Mouse (Mus musculus) mouse trophoblast stem cell (cell line): ENCODE data around the gene Gm10722.
"Not testable (repeated sequence)": the region's sequence is repeated elsewhere in the genome, so short reads cannot be mapped to it uniquely, and the experiment has no call there.

ENCODE experiments used
- in situ Hi-C, 2 experiments: fragments of 300-500 bp; cut with MseI, MboI; formaldehyde crosslinking; loops; 2 replicates in 1 of 2; 3 replicates in 1 of 2; pipeline ENCODE4 v1.15.1; 2025

Gene Gm10722

DNA sequence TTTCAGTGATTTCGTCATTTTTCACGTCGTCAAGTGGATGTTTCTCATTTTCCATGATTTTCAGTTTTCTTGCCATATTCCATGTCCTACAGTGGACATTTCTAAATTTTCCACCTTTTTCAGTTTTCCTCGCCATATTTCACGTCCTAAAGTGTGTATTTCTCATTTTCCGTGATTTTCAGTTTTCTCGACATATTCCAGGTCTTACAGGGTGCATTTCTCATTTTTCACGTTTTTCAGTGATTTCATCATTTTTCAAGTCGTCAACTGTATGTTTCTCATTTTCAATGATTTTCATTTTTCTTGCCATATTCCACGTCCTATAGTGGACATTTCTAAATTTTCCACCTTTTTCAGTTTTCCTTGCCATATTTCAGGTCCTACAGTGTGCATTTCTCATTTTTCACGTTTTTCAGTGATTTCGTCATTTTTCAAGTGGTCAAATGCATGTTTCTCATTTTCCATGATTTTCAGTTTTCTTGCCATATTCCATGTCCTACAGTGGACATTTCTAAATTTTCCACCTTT lies at the start of gene Gm10722:
Gm10722 (plus strand) TSS at position 478 of the 528 bp plus-strand sequence.
- in situ Hi-C loops: not testable (repeated sequence)

DNA sequence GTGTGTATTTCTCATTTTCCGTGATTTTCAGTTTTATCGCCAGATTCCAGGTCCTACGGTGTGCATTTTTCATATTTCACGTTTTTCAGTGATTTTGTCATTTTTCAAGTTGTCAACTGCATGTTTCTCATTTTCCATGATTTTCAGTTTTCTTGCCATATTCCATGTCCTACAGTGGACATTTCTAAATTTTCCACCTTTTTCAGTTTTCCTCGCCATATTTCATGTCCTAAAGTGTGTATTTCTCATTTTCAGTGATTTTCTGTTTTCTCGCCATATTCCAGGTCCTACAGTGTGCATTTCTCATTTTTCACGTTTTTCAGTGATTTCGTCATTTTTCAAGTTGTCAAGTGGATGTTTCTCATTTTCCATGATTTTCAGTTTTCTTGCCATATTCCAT lies 284 bp downstream of the Gm10722 start:
- in situ Hi-C loops: not testable (repeated sequence)

DNA sequence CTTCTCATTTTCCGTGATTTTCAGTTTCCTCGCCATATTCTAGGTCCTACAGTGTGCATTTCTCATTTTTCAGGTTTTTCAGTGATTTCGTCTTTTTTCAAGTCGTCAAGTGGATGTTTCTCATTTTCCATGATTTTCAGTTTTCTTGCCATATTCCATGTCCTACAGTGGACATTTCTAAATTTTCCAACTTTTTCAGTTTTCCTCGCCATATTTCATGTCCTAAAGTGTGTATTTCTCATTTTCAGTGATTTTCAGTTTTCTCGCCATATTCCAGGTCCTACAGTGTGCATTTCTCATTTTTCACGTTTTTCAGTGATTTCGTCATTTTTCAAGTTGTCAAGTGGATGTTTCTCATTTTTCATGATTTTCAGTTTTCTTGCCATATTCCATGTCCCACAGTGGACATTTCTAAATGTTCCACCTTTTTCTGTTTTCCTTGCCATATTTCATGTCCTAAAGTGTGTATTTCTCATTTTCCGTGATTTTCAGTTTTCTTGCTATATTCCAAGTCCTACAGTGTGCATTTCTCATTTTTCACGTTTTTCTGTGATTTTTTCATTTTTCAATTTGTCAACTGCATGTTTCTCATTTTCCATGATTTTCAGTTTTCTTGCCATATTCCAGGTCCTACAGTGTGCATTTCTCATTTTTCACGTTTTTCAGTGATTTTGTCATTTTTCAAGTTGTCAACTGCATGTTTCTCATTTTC lies 1.4 kb downstream of the Gm10722 start:
- in situ Hi-C loops: not testable (repeated sequence)

DNA sequence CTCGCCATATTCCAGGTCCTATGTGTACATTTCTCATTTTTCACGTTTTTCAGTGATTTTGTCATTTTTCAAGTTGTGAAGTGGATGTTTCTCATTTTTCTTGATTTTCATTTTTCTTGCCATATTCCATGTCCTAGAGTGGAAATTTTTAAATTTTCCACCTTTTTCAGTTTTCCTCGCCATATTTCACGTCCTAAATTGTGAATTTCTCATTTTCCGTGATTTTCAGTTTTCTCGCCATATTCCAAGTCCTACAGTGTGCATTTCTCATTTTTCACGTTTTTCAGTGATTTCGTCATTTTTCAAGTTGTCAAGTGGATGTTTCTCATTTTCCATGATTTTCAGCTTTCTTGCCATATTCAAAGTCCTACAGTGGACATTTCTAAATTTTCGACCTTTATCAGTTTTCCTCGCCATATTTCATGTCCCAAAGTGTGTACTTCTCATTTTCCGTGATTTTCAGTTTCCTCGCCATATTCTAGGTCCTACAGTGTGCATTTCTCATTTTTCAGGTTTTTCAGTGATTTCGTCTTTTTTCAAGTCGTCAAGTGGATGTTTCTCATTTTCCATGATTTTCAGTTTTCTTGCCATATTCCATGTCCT lies 2.2 kb downstream of the Gm10722 start, which contains the start of gene Gm11168:
Gm11168 (plus strand) TSS at position 553 of the 603 bp plus-strand sequence.
- in situ Hi-C loops: not testable (repeated sequence)

DNA sequence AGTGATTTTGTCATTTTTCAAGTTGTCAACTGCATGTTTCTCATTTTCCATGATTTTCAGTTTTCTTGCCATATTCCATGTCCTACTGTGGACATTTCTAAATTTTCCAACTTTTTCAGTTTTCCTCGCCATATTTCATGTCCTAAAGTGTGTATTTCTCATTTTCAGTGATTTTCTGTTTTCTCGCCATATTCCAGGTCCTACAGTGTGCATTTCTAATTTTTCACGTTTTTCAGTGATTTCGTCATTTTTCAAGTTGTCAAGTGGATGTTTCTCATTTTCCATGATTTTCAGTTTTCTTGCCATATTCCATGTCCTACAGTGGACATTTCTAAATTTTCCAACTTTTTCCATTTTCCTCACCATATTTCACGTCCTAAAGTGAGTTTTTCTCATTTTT lies 5.5 kb downstream of the Gm10722 start:
- in situ Hi-C loops: not testable (repeated sequence)

DNA sequence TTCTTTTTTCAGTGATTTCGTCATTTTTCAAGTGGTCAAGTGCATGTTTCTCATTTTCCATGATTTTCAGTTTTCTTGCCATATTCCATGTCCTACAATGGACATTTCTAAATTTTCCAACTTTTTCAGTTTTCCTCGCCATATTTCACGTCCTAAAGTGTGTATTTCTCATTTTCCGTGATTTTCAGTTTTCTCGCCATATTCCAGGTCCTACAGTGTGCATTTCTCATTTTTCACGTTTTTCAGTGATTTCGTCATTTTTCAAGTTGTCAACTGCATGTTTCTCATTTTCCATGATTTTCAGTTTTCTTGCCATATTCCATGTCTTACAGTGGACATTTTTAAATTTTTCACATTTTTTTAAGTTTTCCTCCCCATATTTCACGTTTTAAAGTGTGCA lies 5.9 kb downstream of the Gm10722 start:
- in situ Hi-C loops: not testable (repeated sequence)

DNA sequence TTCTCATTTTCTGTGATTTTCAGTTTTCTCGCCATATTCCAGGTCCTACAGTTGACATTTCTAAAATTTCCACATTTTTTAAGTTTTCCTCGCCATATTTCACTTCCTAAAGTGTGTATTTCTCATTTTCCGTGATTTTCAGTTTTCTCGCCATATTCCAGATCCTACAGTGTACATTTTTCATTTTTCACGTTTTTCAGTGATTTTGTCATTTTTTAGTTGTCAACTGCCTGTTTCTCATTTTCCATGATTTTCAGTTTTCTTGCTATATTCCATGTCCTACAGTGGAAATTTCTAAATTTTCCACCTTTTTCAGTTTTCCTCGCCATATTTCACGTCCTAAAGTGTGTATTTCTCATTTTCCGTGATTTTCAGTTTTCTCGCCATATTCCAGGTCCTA lies 6.5 kb downstream of the Gm10722 start:
- in situ Hi-C loops: not testable (repeated sequence)

DNA sequence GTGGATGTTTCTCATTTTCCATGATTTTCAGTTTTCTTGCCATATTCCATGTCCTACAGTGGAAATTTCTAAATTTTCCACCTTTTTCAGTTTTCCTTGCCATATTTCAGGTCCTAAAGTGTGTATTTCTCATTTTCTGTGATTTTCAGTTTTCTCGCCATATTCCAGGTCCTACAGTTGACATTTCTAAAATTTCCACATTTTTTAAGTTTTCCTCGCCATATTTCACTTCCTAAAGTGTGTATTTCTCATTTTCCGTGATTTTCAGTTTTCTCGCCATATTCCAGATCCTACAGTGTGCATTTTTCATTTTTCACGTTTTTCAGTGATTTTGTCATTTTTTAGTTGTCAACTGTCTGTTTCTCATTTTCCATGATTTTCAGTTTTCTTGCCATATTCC lies 8.6 kb downstream of the Gm10722 start:
- in situ Hi-C loops: not testable (repeated sequence)

DNA sequence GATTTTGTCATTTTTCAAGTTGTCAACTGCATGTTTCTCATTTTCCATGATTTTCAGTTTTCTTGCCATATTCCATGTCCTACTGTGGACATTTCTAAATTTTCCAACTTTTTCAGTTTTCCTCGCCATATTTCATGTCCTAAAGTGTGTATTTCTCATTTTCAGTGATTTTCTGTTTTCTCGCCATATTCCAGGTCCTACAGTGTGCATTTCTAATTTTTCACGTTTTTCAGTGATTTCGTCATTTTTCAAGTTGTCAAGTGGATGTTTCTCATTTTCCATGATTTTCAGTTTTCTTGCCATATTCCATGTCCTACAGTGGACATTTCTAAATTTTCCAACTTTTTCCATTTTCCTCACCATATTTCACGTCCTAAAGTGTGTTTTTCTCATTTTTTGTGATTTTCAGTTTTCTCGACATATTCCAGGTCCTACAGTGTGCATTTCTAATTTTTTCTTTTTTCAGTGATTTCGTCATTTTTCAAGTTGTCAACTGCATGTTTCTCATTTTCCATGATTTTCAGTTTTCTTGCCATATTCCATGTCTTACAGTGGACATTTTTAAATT lies 11.4 kb downstream of the Gm10722 start:
- in situ Hi-C loops: not testable (repeated sequence)

DNA sequence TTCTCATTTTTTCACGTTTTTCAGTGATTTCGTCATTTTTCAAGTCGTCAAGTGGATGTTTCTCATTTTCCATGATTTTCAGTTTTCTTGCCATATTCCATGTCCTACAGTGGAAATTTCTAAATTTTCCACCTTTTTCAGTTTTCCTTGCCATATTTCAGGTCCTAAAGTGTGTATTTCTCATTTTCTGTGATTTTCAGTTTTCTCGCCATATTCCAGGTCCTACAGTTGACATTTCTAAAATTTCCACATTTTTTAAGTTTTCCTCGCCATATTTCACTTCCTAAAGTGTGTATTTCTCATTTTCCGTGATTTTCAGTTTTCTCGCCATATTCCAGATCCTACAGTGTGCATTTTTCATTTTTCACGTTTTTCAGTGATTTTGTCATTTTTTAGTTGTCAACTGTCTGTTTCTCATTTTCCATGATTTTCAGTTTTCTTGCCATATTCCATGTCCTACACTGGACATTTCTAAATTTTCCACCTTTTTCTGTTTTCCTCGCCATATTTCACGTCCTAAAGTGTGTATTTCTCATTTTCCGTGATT lies 12.1 kb downstream of the Gm10722 start, which contains the start of gene Gm10721:
Gm10721 (plus strand) TSS at position 408 of the 547 bp plus-strand sequence.
- in situ Hi-C loops: not testable (repeated sequence)

DNA sequence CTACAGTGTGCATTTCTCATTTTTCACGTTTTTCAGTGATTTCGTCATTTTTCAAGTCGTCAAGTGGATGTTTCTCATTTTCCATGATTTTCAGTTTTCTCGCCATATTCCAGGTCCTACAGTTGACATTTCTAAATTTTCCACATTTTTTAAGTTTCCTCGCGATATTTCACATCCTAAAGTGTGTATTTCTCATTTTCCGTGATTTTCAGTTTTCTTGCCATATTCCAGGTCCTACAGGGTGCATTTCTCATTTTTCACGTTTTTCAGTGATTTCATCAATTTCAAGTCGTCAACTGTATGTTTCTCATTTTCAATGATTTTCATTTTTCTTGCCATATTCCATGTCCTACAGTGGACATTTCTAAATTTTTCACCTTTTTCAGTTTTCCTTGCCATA lies 14.6 kb downstream of the Gm10722 start, which contains the start of gene Gm10720:
Gm10720 (plus strand) TSS at position 301 of the 400 bp plus-strand sequence.
- in situ Hi-C loops: not testable (repeated sequence)

DNA sequence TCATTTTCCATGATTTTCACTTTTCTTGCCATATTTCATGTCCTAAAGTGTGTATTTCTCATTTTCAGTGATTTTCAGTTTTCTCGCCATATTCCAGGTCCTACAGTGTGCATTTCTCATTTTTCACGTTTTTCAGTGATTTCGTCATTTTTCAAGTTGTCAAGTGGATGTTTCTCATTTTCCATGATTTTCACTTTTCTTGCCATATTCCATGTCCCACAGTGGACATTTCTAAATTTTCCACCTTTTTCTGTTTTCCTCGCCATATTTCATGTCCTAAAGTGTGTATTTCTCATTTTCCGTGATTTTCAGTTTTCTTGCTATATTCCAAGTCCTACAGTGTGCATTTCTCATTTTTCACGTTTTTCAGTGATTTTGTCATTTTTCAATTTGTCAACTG lies 15.2 kb downstream of the Gm10722 start:
- in situ Hi-C loops: not testable (repeated sequence)

DNA sequence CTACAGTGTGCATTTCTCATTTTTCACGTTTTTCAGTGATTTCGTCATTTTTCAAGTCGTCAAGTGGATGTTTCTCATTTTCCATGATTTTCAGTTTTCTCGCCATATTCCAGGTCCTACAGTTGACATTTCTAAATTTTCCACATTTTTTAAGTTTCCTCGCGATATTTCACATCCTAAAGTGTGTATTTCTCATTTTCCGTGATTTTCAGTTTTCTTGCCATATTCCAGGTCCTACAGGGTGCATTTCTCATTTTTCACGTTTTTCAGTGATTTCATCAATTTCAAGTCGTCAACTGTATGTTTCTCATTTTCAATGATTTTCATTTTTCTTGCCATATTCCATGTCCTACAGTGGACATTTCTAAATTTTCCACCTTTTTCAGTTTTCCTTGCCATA lies 16.4 kb downstream of the Gm10722 start, which contains the start of gene Gm10719:
Gm10719 (plus strand) TSS at position 301 of the 400 bp plus-strand sequence.
- in situ Hi-C loops: not testable (repeated sequence)

DNA sequence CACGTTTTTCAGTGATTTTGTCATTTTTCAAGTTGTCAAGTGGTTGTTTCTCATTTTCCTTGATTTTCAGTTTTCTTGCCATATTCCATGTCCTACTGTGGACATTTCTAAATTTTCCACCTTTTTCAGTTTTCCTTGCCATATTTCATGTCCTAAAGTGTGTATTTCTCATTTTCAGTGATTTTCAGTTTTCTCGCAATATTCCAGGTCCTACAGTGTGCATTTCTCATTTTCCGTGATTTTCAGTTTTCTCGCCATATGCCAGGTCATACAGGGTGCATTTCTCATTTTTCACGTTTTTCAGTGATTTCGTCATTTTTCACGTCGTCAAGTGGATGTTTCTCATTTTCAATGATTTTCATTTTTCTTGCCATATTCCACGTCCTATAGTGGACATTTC lies 18.2 kb downstream of the Gm10722 start:
- in situ Hi-C loops: not testable (repeated sequence)

DNA sequence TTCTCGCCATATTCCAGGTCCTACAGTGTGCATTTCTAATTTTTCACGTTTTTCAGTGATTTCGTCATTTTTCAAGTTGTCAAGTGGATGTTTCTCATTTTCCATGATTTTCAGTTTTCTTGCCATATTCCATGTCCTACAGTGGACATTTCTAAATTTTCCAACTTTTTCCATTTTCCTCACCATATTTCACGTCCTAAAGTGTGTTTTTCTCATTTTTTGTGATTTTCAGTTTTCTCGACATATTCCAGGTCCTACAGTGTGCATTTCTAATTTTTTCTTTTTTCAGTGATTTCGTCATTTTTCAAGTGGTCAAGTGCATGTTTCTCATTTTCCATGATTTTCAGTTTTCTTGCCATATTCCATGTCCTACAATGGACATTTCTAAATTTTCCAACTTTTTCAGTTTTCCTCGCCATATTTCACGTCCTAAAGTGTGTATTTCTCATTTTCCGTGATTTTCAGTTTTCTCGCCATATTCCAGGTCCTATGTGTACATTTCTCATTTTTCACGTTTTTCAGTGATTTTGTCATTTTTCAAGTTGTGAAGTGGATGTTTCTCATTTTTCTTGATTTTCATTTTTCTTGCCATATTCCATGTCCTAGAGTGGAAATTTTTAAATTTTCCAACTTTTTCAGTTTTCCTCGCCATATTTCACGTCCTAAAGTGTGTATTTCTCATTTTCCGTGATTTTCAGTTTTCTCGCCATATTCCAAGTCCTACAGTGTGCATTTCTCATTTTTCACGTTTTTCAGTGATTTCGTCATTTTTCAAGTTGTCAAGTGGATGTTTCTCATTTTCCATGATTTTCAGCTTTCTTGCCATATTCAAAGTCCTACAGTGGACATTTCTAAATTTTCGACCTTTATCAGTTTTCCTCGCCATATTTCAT lies 19.4 kb downstream of the Gm10722 start:
- in situ Hi-C loops: not testable (repeated sequence)

DNA sequence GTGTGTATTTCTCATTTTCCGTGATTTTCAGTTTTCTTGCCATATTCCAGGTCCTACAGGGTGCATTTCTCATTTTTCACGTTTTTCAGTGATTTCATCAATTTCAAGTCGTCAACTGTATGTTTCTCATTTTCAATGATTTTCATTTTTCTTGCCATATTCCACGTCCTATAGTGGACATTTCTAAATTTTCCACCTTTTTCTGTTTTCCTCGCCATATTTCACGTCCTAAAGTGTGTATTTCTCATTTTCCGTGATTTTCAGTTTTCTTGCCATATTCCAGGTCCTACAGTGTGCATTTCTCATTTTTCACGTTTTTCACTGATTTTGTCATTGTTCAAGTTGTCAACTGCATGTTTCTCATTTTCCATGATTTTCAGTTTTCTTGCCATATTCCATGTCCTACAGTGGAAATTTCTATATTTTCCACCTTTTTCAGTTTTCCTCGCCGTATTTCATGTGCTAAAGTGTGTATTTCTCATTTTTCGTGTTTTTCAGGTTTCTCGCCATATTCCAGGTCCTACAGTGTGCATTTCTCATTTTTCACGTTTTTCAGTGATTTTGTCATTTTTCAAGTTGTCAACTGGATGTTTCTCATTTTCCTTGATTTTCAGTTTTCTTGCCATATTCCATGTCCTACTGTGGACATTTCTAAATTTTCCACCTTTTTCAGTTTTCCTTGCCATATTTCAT lies 21.7 kb downstream of the Gm10722 start:
- in situ Hi-C loops: not testable (repeated sequence)

DNA sequence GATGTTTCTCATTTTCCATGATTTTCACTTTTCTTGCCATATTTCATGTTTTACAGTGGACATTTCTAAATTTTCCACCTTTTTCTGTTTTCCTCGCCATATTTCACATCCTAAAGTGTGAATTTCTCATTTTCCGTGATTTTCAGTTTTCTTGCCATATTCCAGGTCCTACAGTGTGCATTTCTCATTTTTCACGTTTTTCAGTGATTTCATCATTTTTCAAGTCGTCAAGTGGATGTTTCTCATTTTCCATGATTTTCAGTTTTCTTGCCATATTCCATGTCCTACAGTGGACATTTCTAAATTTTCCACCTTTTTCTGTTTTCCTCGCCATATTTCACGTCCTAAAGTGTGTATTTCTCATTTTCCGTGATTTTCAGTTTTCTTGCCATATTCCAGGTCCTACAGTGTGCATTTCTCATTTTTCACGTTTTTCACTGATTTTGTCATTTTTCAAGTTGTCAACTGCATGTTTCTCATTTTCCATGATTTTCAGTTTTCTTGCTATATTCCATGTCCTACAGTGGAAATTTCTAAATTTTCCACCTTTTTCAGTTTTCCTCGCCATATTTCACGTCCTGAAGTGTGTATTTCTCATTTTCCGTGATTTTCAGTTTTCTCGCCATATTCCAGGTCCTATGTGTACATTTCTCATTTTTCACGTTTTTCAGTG lies 22.7 kb downstream of the Gm10722 start, which contains the start of gene Gm10718:
Gm10718 (plus strand) TSS at position 236 of the 673 bp plus-strand sequence.
- in situ Hi-C loops: not testable (repeated sequence)

DNA sequence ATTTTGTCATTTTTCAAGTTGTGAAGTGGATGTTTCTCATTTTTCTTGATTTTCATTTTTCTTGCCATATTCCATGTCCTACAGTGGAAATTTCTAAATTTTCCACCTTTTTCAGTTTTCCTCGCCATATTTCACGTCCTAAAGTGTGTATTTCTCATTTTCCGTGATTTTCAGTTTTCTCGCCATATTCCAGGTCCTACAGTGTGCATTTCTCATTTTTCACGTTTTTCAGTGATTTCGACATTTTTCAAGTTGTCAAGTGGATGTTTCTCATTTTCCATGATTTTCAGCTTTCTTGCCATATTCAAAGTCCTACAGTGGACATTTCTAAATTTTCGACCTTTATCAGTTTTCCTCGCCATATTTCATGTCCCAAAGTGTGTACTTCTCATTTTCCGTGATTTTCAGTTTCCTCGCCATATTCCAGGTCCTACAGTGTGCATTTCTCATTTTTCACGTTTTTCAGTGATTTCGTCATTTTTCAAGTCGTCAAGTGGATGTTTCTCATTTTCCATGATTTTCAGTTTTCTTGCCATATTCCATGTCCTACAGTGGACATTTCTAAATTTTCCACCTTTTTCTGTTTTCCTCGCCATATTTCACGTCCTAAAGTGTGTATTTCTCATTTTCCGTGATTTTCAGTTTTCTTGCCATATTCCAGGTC lies 23.4 kb downstream of the Gm10722 start:
- in situ Hi-C loops: not testable (repeated sequence)

DNA sequence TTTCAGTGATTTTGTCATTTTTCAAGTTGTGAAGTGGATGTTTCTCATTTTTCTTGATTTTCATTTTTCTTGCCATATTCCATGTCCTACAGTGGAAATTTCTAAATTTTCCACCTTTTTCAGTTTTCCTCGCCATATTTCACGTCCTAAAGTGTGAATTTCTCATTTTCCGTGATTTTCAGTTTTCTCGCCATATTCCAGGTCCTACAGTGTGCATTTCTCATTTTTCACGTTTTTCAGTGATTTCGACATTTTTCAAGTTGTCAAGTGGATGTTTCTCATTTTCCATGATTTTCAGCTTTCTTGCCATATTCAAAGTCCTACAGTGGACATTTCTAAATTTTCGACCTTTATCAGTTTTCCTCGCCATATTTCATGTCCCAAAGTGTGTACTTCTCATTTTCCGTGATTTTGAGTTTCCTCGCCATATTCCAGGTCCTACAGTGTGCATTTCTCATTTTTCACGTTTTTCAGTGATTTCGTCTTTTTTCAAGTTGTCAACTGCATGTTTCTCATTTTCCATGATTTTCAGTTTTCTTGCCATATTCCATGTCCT lies 24.3 kb downstream of the Gm10722 start, which contains the start of gene Gm10717:
Gm10717 (plus strand) TSS at position 506 of the 556 bp plus-strand sequence.
- in situ Hi-C loops: not testable (repeated sequence)
